Mouse (Mus musculus) embryonic facial prominence, embryonic 13.5 days (tissue): ENCODE measurements around the gene Irf2bpl. TPM values are rescaled to one million over a fixed set of nuclear protein-coding genes. Genes with fewer than 3 reads are reported as not detected.
A peak's percentile ranks its signal among the peaks of the same experiment; 100 is the strongest.

Experiments
- ATAC-seq: fragments of 200-750 bp; cut with Nextera tagmentation; 2 replicates; pipeline ENCODE4 v1.8.0; 2017; ENCODE audit warnings: low read depth; ENCODE audit not compliant: insufficient number of reproducible peaks, insufficient read depth, low FRiP score, low TSS enrichment
- H3K27ac ChIP-seq: fragments of 300-500 bp; sonication (generic); 2 replicates; pipeline ENCODE4 v1.5.1; 2015; ENCODE audit warnings: moderate library complexity, mild to moderate bottlenecking, inconsistent platforms
- H3K27me3 ChIP-seq: fragments of 300-500 bp; sonication (generic); 2 replicates; pipeline ENCODE4 v1.6.1; 2015; ENCODE audit warnings: mild to moderate bottlenecking, inconsistent platforms
- H3K36me3 ChIP-seq: fragments of 300-500 bp; sonication (generic); 2 replicates; pipeline ENCODE4 v1.6.1; 2015; ENCODE audit warnings: mild to moderate bottlenecking, inconsistent platforms
- H3K4me1 ChIP-seq: fragments of 300-500 bp; sonication (generic); 2 replicates; pipeline ENCODE4 v1.6.1; 2015; ENCODE audit warnings: inconsistent platforms
- H3K4me2 ChIP-seq: fragments of 300-500 bp; sonication (generic); 2 replicates; pipeline ENCODE4 v1.6.1; 2015; ENCODE audit warnings: moderate library complexity, mild to moderate bottlenecking, inconsistent platforms
- H3K4me3 ChIP-seq: fragments of 300-500 bp; sonication (generic); 2 replicates; pipeline ENCODE4 v1.5.1; 2015; ENCODE audit warnings: mild to moderate bottlenecking, inconsistent platforms
- H3K9ac ChIP-seq: fragments of 300-500 bp; sonication (generic); 2 replicates; pipeline ENCODE4 v1.6.1; 2015; ENCODE audit warnings: mild to moderate bottlenecking, inconsistent platforms
- H3K9me3 ChIP-seq: fragments of 300-500 bp; sonication (generic); 2 replicates; pipeline ENCODE4 v1.6.1; 2016; ENCODE audit warnings: inconsistent platforms
- WGBS: fragments of 180-500 bp; shearing (Covaris S2); methylation state at CpG from one replicate; pipeline ENCODE4 v1.1.7; 2015; ENCODE audit warnings: mixed read lengths; 5-methylcytosine and 5-hydroxymethylcytosine counted together
- polyA plus RNA-seq: library from polyadenylated mRNA; unstranded; fragments of >200 nt; fragmentation: Nextera tagmentation; extraction: Ambion mirVana; gene quantifications from 2 replicates; pipeline ENCODE4 v1.2.1, GENCODE M21; 2015

Gene Irf2bpl
- polyA plus RNA-seq, 1 experiment from 2014 or later: 37.7 TPM

DNA sequence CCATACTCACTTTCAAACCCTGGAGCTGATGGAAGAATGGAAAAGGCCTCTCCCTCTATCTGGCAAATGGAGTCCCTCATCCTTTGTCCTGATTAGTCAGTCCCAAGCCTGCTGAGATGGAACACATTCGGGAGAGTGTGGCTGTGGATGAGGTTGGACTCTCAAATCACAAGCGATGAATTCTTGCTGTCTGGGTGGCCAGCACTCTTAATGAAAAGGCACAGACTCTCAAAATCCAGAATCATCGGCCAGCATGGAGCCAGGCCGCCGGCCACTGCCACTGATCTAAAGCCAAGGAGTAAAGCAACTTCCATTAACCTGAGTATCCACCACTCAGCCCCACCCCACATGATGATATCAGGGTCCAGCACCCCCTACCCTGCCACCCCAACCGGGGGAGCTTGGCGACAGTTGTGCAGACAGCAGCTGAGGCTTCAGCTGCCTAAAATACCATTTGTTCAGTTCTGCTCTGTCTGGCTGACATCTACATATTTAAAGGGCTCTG is 13.2 kb upstream of the Irf2bpl start:
- no peak for ATAC-seq
- no peaks in the 10 kb centered on the region for H3K9me3 ChIP-seq
- peaks cover 69% of the 10 kb centered on the region for H3K4me1 ChIP-seq
- H3K9ac ChIP-seq: peak overlapping the region; percentile 44; the same call in 1 of the 2 replicates
- 0 out of 2 replicates have a peak overlapping the region, but pooled peaks have one; percentile 63 for H3K4me2 ChIP-seq
- no peaks in the 10 kb centered on the region for H3K27me3 ChIP-seq
- H3K27ac ChIP-seq: peak overlapping the region; percentile 99
- no peaks in the 10 kb centered on the region for H3K36me3 ChIP-seq
- 64% methylated on average over 7 of the region's 7 CpGs for WGBS
- no peak overlapping the region for H3K4me3 ChIP-seq

DNA sequence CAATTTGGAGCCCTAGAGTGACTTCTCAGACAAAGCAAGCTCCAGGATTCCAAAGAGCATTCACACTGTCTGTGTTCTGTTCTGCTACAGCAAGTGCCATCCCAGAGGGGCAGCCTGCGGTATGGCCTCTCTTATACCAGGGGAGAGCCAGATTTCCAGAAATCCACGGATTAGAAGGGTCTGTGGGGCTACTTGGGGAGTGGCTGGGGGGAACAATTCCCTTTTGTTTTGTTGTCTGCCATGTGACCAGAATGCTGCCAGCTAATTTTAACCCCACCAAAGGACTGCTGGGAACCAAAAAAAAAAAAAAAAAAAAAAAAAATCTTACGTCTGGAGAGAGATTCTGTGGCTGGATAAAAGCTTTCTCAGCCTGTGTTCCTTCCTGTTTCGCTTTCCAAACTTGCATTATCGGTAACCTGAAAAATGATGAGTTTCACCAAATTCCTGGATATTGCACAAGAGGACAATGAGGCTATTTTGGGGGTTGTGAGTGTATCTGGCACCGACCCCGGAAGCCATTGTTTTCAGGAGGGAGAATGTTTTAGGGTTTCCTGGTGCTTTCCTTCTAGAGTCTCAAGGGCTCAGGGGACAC is 12.4 kb upstream of the Irf2bpl start:
- Histone ChIP-seq H3K4me3 (no peak overlapping the region), H3K27ac (peak overlapping the region; percentile 99), H3K4me1 (peaks cover 78% of the 10 kb centered on the region), H3K36me3 (no peaks in the 10 kb centered on the region), H3K4me2 (peak overlapping the region; percentile 63), H3K9me3 (no peaks in the 10 kb centered on the region), H3K27me3 (no peaks in the 10 kb centered on the region), H3K9ac (peak overlapping the region; percentile 55)
- WGBS: 19% methylated on average over 7 of the region's 7 CpGs
- ATAC-seq: no peak

DNA sequence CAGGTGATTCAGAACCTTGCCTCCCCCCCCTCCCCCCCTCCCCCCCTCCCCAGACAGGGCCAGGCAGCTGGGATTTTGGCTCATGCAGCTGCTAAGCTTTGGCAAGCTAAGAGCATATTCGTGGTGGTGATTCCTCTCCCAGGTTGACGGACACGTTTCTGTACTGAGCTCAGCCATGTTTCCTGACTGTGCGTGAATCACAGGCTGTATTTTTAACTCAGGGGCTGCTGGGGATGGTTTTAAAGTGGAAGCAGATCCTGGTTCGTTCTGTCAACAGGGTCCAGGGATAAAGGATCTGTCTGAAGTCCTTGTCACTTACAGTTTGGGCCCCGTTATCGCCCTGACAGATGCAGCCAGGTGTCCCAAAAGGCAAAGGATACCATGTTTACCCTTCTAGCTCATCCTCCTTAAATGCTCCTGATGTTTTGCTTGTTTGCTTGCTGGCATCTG is 11.9 kb upstream of the Irf2bpl start:
- Histone ChIP-seq H3K4me3 (no peak overlapping the region), H3K9me3 (no peaks in the 10 kb centered on the region), H3K9ac (peak overlapping the region; percentile 55; the same call in 1 of the 2 replicates), H3K27ac (peak overlapping the region; percentile 99), H3K27me3 (no peaks in the 10 kb centered on the region), H3K4me2 (peak overlapping the region; percentile 63), H3K36me3 (no peaks in the 10 kb centered on the region), H3K4me1 (peaks cover 83% of the 10 kb centered on the region)
- 9% methylated on average over 7 of the region's 7 CpGs for WGBS
- no peak for ATAC-seq

DNA sequence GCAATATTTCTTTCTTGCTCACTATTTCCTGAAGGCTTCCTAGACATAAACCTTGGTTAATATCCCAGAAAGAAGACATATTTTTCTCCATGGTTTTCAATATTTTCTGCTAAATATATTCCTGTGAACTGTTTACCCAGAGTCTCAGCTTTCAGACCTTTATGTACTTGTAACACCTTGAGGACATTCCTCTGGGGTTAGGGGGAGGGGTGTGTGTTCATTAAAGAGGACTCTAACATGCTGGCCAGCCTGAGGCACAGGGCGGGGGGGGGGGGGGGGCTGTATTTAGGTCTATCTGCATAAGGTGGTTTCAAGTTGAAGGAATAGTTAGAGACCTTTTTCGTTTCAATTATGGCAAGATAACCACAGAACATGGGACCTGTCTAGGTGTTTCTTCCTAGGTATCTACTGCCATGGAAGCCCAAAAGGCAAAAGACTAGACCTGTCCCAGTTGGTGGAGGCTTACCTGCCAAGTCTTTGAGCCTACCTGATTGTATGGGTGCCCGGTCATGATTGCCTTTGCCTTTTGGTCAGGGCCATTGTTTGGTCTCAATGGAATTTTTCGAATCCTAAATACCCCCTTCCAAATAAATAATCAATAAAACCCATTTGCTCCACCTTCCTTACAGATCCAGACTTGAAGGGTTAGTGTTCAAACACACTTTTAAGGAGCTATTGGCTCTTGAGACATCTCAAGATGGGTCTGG is 11.3 kb upstream of the Irf2bpl start:
- Histone ChIP-seq H3K4me2 (peak overlapping the region; percentile 63), H3K27ac (peak overlapping the region; percentile 99), H3K36me3 (no peaks in the 10 kb centered on the region), H3K4me3 (peak overlapping the region; percentile 39; the same call in 1 of the 2 replicates), H3K4me1 (peaks cover 89% of the 10 kb centered on the region), H3K27me3 (no peaks in the 10 kb centered on the region), H3K9me3 (no peaks in the 10 kb centered on the region), H3K9ac (no peak overlapping the region)
- WGBS: 46% methylated on average over 4 of the region's 4 CpGs
- ATAC-seq: no peak

DNA sequence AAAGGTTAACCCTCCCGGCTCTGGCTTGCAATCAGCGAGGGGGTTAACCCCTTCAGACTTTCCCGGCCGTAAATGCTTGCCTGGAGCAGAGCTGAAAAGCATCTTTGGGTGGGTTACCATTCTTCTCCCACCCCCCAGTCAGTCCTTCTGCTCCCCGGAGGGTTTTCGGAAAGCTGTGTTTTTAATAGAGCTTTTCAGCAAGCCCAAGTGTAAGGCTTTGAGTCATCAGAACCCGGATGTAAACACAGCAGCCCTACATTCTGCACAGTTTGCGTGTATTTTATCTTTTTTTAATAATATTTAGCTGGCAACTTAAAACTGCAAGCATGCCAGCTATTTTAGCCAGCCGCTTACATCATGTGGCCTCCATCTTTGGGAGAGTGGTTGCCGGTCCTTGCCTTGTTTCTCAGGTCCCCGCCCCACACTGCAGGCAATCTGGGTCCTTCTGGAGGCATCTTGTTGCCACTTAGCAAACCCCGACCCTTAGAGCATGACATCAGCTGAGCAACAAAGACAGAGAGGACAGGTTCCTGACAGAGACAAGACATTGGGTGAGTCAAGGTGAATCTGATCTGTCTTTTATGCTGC is 10.3 kb upstream of the Irf2bpl start:
- Histone ChIP-seq H3K36me3 (no peaks in the 10 kb centered on the region), H3K9me3 (no peaks in the 10 kb centered on the region), H3K27me3 (no peaks in the 10 kb centered on the region), H3K9ac (peak overlapping the region; percentile 61), H3K4me1 (peaks cover 91% of the 10 kb centered on the region), H3K4me3 (peak overlapping the region; percentile 39), H3K4me2 (peak overlapping the region; percentile 63), H3K27ac (peak overlapping the region; percentile 99)
- WGBS: under 1% methylated on average over 12 of the region's 12 CpGs
- ATAC-seq: peak; percentile 3; the same call in 1 of the 2 replicates

DNA sequence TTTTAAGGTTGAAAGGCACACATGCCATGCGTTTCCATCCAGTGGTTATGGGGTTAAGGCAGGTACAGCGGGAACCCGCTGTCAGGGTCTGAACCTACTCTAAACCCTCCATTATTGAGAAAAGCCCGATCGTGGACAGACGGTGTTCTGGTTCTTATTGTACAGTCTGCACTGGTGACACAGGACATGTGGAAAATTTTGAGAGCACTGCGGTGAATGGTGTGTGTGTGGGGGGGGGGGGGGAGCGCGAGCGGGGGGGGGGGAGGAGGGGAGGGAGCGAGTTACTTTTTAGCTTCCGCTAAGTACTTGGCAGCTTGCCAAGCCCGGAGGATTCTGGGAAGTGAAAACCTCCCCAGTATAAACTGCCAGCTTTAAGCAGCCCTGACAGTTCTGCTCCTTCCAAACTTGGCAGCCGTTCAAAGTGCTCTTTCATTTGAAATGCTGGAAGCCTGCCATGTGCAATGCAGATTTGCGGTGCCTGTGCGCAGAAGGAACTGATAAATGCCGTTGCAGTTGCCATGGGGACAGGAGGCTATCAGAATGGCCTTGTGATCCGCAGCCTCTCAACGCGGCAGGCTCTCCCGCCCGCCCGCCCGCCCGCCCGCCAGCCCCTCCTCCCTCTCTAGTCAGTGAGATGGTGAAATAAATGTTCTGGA is 9.7 kb upstream of the Irf2bpl start:
- Histone ChIP-seq H3K27ac (peak overlapping the region; percentile 99), H3K9me3 (no peaks in the 10 kb centered on the region), H3K4me1 (peaks cover 91% of the 10 kb centered on the region), H3K27me3 (no peaks in the 10 kb centered on the region), H3K9ac (peak overlapping the region; percentile 62), H3K4me3 (peak overlapping the region; percentile 39), H3K36me3 (no peaks in the 10 kb centered on the region), H3K4me2 (peak overlapping the region; percentile 67)
- peak; percentile 85 for ATAC-seq
- WGBS: under 1% methylated on average over 21 of the region's 26 CpGs

DNA sequence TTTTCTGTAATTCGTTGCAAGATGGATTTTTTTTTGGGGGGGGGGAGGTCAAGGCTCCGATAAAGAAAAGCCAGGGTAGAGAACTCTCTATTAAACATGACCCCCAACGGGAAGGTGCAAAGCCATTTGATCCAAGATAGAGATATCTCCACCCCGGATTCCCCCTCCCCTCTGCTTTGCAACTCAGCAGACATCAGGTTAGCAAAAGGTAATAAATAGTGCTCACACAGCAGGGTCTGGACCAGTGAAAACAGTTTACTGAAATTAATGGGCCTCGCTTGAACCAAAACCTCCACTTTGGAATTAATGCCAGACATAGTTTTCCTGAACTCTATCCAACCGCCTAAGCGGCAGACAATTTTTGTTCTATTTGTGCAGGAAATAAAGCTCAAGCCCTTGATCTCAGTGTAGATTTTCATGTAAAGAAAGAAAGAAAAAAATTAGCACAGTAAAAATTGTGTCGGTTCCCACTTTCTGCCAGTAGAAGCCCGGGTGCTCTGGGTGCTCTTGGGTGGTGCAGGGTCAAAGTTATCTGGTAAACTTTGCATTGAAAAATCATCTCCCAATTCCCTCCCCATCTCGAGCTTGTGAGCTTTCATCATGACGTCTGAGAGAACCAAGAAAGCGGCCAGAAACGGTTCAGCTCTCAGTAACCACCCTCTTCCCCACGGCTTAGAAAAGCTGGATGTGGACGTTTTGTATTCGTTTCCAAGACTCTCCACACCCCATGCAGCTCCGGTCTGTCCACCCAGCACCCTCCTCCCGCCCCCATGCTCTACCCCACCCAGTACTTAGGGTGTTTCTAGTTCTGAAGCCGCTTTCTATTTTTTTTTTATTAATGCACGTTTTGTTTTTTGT is 9.0 kb upstream of the Irf2bpl start:
- peak overlapping the region; percentile 62 for H3K9ac ChIP-seq
- peak overlapping the region; percentile 99 for H3K27ac ChIP-seq
- ATAC-seq: 0 out of 2 replicates have a peak, but pooled peaks have one; percentile 0
- under 1% methylated on average over 20 of the region's 20 CpGs for WGBS
- peak overlapping the region; percentile 35 for H3K4me3 ChIP-seq
- H3K4me1 ChIP-seq: peaks cover 92% of the 10 kb centered on the region
- peak overlapping the region; percentile 67 for H3K4me2 ChIP-seq
- H3K36me3 ChIP-seq: no peaks in the 10 kb centered on the region
- H3K27me3 ChIP-seq: no peaks in the 10 kb centered on the region
- H3K9me3 ChIP-seq: no peaks in the 10 kb centered on the region

DNA sequence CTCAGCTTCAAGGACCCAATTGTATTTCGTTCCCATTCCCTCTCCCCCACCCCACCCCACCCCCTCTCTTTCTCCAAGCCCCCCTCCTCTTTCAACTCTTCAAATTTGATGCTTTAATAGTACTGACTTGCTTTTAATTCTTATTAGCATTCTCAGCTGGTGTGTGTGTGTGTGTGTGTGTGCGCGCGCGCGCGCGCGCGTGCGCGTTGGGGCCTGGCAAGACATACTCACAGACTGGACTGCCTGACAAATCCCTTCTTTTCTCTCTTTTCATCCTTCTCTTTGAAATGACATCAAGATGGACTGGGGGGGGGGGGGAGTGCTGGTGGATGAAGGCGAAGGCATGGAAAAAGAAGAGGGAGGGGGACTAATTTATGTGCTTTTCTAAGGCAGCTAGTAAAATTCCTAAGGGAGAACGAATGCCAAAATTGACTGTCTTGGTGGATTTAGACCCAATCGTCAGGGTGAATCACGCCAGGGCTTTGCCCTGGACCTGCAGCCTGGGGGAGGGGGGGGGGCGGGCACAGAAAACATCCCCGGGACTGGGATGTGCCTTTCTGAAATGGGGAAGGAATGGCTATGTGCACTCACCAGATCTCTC is 8.2 kb upstream of the Irf2bpl start:
- Histone ChIP-seq H3K4me2 (peak overlapping the region; percentile 67), H3K27me3 (no peaks in the 10 kb centered on the region), H3K4me3 (peak overlapping the region; percentile 35), H3K36me3 (no peaks in the 10 kb centered on the region), H3K9me3 (no peaks in the 10 kb centered on the region), H3K27ac (peak overlapping the region; percentile 99), H3K4me1 (peaks cover 92% of the 10 kb centered on the region), H3K9ac (peak overlapping the region; percentile 54; the same call in 1 of the 2 replicates)
- ATAC-seq: no peak
- 2% methylated on average over 18 of the region's 18 CpGs for WGBS

DNA sequence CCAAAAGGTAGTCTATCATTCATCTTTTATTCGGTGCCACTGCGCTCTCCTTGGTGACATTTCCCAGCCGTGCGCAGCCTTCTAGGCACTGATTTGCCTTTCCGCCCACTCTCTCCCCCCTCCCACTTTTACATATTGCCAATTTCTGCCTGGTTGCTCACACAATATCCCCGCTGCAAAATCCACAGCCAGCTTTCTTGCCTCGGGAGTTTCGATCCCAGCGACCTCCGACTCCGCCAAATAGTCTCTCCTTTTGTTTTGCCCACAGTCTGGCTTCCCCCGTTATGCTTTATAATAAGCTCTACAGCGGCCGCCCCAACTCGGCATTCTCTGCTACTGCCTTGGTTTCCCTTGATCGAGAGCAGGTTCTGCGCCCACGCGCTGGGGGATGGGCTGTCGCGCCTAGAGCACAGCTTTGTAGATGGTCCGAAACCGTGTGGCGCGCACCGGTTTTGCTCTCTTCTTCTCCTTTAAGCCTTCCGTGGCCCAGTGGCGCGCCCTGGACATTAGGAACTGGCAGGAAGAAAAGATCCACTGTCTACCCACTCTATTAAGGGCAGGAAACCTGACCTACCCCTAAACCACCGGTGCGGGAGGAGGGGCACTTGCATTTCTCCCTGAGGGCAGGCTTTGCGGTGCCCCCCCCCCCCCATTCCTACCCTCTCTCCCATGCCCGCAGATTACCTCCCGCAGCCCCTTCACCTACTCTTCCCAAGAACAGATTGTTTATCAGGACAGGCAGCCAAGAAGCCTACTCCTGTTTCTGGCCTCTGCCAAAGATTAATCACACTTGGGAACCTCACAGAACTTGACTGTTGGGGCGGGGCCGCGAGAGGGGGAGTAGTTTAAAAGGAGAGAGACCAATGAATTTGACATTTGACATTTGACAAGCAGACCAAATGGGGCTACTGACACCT is 7.4 kb upstream of the Irf2bpl start:
- Histone ChIP-seq H3K9me3 (no peaks in the 10 kb centered on the region), H3K36me3 (no peaks in the 10 kb centered on the region), H3K27me3 (no peaks in the 10 kb centered on the region), H3K9ac (peak overlapping the region; percentile 61), H3K4me2 (peak overlapping the region; percentile 67), H3K4me3 (peak overlapping the region; percentile 35), H3K27ac (peak overlapping the region; percentile 99), H3K4me1 (peaks cover 92% of the 10 kb centered on the region)
- WGBS: 1% methylated on average over 37 of the region's 37 CpGs
- ATAC-seq: no peak

DNA sequence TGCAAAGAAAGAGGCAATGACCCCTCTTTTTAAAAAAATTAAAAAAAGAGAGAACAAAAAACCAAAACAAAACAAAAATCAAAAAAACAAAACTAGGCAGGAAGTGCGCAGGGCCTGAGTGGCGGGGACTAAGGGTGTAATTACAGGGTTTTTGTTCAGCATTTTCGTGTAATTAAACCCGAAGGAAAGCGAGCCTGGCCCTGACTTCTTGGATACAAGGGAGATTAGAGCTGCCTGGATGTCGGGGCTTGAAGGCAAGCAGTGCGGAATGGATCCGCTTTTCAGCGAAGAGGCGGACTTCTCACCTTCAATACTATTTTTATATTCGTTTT is 6.8 kb upstream of the Irf2bpl start:
- H3K9me3 ChIP-seq: no peaks in the 10 kb centered on the region
- peak overlapping the region; percentile 67 for H3K4me2 ChIP-seq
- peaks cover 92% of the 10 kb centered on the region for H3K4me1 ChIP-seq
- H3K9ac ChIP-seq: peak overlapping the region; percentile 61
- peak overlapping the region; percentile 35 for H3K4me3 ChIP-seq
- H3K27ac ChIP-seq: peak overlapping the region; percentile 99
- no peak for ATAC-seq
- H3K36me3 ChIP-seq: no peaks in the 10 kb centered on the region
- WGBS: 3% methylated on average over 11 of the region's 11 CpGs
- no peaks in the 10 kb centered on the region for H3K27me3 ChIP-seq
